Mouse (Mus musculus): ENCODE measurements around the gene Ammecr1.

Ammecr1 gene

GRCm38 (mm10) chrX:142828184-142828908 is 138.2 kb downstream of the Ammecr1 start:
- DNase-seq (ENCODE audit: low spot score): no peak

- no peak for DNase-seq (ENCODE audit: low spot score)
Observed at GRCm38 (mm10) chrX:142827644-142828043, 138.9 kb downstream of the Ammecr1 start.

GRCm38 (mm10) chrX:142825309-142825708 is 141.2 kb downstream of the Ammecr1 start:
- DNase-seq (ENCODE audit: low spot score): no peak

- no peak for DNase-seq (ENCODE audit: low spot score)
Observed at GRCm38 (mm10) chrX:142821846-142822245, 144.7 kb downstream of the Ammecr1 start.

GRCm38 (mm10) chrX:142821239-142821638 is 145.3 kb downstream of the Ammecr1 start:
- no peak for DNase-seq (ENCODE audit: low spot score)

- peak; percentile 45 for DNase-seq (ENCODE audit: low spot score)
Observed at GRCm38 (mm10) chrX:142818057-142818682, 148.4 kb downstream of the Ammecr1 start.

- DNase-seq (ENCODE audit: low spot score): peak; percentile 27
Observed at GRCm38 (mm10) chrX:142813146-142813545, 153.4 kb downstream of the Ammecr1 start.

GRCm38 (mm10) chrX:142808411-142808810 is 158.1 kb downstream of the Ammecr1 start:
- peak; percentile 67 for DNase-seq (ENCODE audit: low spot score)

- peak; percentile 14 for DNase-seq (ENCODE audit: low spot score)
Observed at GRCm38 (mm10) chrX:142806620-142807061, 159.9 kb downstream of the Ammecr1 start.

GRCm38 (mm10) chrX:142806126-142806525 is 160.4 kb downstream of the Ammecr1 start:
- no peak for DNase-seq (ENCODE audit: low spot score)

GRCm38 (mm10) chrX:142804596-142804995 is 161.9 kb downstream of the Ammecr1 start:
- DNase-seq (ENCODE audit: low spot score): peak; percentile 28
